Mouse (Mus musculus) forebrain, embryonic 12.5 days (tissue): ENCODE measurements at regions not wholly inside any gene's neighbourhood (a gene's known extent, or its start where the extent isn't known, plus 50 kb on each side); places are given as distances from the start of the nearest gene placed in this dataset.

ENCODE experiments used
- ATAC-seq: fragments of 200-750 bp; cut with Nextera tagmentation; 2 replicates; pipeline ENCODE4 v1.8.0; 2017; ENCODE audit warnings: moderate TSS enrichment; ENCODE audit not compliant: low FRiP score
- H3K27ac ChIP-seq: fragments of 300-500 bp; sonication (generic); 2 replicates; pipeline ENCODE4 v1.5.1; 2016; ENCODE audit warnings: mild to moderate bottlenecking
- H3K27me3 ChIP-seq: fragments of 300-500 bp; sonication (generic); 2 replicates; pipeline ENCODE4 v1.6.1; 2016; ENCODE audit warnings: mild to moderate bottlenecking
- H3K36me3 ChIP-seq: fragments of 300-500 bp; sonication (generic); replicated peaks from 2 replicates; pipeline ENCODE4 v1.6.1; 2016; ENCODE audit warnings: mild to moderate bottlenecking
- H3K4me1 ChIP-seq: fragments of 300-500 bp; sonication (generic); 2 replicates; pipeline ENCODE4 v1.6.1; 2016
- H3K4me2 ChIP-seq: fragments of 300-500 bp; sonication (generic); 2 replicates; pipeline ENCODE4 v1.6.1; 2016; ENCODE audit warnings: mild to moderate bottlenecking, moderate library complexity
- H3K4me3 ChIP-seq: fragments of 300-500 bp; sonication (generic); replicated peaks from 2 replicates; pipeline ENCODE4 v1.5.1; 2016; ENCODE audit warnings: mild to moderate bottlenecking
- H3K9ac ChIP-seq: fragments of 300-500 bp; sonication (generic); 2 replicates; pipeline ENCODE4 v1.6.1; 2016; ENCODE audit warnings: mild to moderate bottlenecking
- H3K9me3 ChIP-seq: fragments of 300-500 bp; sonication (generic); 2 replicates; pipeline ENCODE4 v1.6.1; 2016
- WGBS: fragments of 180-500 bp; shearing (Covaris S2); methylation state at CpG from one replicate; pipeline ENCODE4 v1.1.7; 2016; 5-methylcytosine and 5-hydroxymethylcytosine counted together

GRCm38 (mm10) chr16:47666963-47667362 lies 616.6 kb upstream of the Dppa4 start:
- Histone ChIP-seq H3K9ac (no peak overlapping the region), H3K36me3 (no peaks in the 10 kb centered on the region), H3K4me1 (no peaks in the 10 kb centered on the region), H3K27ac (no peak overlapping the region), H3K9me3 (no peaks in the 10 kb centered on the region), H3K4me3 (no peak overlapping the region), H3K4me2 (no peak overlapping the region), H3K27me3 (no peaks in the 10 kb centered on the region)
- ATAC-seq = peak; percentile 69; the same call in 1 of the 2 replicates
- 70% methylated on average over 4 of the region's 4 CpGs for WGBS

DNA sequence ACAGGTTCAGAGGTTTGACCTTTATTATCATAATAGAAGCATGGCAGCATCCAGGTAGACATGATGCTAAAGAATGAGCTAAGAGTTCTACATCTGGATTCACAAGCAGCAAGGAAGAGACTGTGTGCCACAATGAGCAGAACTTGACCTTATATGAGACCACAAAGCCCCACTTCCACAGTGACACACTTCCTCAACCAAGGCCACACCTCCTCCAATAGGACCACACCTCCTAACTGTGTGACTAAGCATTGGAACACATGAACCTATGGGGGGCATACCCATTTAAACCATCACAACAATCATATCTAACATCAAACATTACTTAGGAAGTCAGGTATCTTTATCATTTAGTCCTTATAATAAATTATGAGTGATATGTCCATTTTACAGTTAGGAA lies 591.4 kb upstream of the Dppa4 start:
- ATAC-seq = no peak
- no peak overlapping the region for H3K27ac ChIP-seq
- no peak overlapping the region for H3K4me2 ChIP-seq
- H3K9me3 ChIP-seq = no peaks in the 10 kb centered on the region
- no peak overlapping the region for H3K4me3 ChIP-seq
- no peaks in the 10 kb centered on the region for H3K27me3 ChIP-seq
- no peaks in the 10 kb centered on the region for H3K36me3 ChIP-seq
- no peak overlapping the region for H3K9ac ChIP-seq
- no peaks in the 10 kb centered on the region for H3K4me1 ChIP-seq

- H3K4me2 ChIP-seq = no peak overlapping the region
- ATAC-seq = no peak
- H3K27me3 ChIP-seq = no peaks in the 10 kb centered on the region
- no peak overlapping the region for H3K27ac ChIP-seq
- no peaks in the 10 kb centered on the region for H3K36me3 ChIP-seq
- no peaks in the 10 kb centered on the region for H3K4me1 ChIP-seq
- WGBS = 56% methylated on average over 2 of the region's 3 CpGs
- no peak overlapping the region for H3K9ac ChIP-seq
- no peak overlapping the region for H3K4me3 ChIP-seq
- 0 out of 2 replicates have a peak, but pooled peaks cover 3% of the 10 kb centered on the region for H3K9me3 ChIP-seq
Observed at GRCm38 (mm10) chr16:47692812-47693211, 590.7 kb upstream of the Dppa4 start.

DNA sequence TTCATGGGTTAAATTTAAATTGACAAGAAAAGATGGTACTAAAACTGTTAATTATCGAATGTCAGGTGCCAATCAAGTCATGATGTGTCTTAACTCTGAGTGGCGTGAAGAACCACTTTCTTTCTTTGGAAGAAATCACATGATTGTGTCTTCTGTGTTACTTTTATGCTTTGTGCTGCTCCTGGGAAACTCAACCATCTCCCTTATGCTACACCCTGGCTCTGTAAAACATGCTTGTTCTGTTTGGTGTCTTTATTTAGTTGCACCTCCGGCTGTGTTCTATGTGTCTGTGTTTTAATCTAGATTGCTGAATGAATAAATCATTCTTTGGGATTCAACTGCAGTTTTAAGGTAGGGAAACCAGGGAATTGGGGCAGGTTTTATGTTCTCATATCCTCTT lies 589.6 kb upstream of the Dppa4 start:
- Histone ChIP-seq H3K27ac (no peak overlapping the region), H3K9ac (no peak overlapping the region), H3K4me3 (no peak overlapping the region), H3K27me3 (no peaks in the 10 kb centered on the region), H3K4me2 (no peak overlapping the region), H3K9me3 (0 out of 2 replicates have a peak, but pooled peaks cover 3% of the 10 kb centered on the region), H3K36me3 (no peaks in the 10 kb centered on the region), H3K4me1 (no peaks in the 10 kb centered on the region)
- WGBS = 75% methylated on average over 3 of the region's 3 CpGs
- ATAC-seq = no peak
